Mouse (Mus musculus): Measurements from ENCODE around the gene Rcc2. TPM values are rescaled to one million over a fixed set of nuclear protein-coding genes. Genes with fewer than 3 reads are reported as not detected.

Gene Rcc2
- total RNA-seq, 2 experiments from 2014 or later: 94.5 to 95.9 TPM

DNA sequence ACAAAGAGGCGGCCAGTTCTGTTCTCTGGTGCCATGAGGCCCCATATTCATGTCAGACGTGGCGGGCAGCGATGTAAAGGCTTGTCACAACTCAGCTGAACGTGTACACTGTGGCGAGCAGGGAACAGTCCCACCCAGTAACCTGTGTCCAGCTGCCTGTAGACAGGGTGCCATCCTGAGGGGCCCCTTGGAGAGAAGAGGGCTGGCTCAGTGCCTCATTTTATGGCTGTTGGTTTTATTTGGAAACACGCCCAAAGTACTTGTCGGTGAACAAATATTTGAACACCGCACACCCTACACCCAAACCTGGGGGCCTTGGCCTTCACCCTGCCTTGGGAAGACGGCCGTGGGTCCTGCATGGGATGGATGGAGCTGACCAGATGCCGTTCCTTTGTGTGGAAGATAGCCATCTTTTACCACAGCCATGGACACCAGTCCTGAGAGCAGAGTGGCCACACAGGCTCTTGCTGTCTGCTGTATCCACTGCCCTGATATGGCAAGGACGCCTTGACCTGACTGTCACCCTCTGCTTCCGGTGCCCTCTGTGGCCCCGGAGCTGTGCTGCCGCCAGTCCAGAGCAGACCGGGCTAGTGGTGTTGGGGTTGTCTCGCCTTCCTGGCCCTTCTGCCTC, 8.1 kb downstream of the Rcc2 start:
- no peak for DNase-seq (ENCODE audit: low spot score in 2 of 2)

DNA sequence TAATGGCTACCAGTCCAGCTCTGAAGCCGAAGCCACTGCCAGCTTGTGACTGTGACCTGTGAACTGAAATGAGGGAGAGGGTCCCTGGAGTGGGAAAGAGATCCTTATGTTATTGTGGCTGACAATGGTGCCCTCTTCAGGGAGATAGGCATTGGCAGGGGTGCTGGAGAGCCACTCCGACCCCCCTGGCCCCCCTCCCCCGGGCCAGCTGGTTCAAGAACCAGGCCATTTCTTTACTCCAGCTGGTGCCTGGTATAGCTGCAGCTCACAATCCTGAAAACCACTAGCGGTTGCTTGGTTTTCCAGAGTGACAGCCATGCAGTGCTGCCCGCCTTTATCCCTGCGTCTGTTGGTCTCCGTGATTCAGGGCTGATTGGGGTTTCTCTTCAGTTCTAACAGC, 8.8 kb downstream of the Rcc2 start:
- no peak for DNase-seq (ENCODE audit: low spot score in 2 of 2)

DNA sequence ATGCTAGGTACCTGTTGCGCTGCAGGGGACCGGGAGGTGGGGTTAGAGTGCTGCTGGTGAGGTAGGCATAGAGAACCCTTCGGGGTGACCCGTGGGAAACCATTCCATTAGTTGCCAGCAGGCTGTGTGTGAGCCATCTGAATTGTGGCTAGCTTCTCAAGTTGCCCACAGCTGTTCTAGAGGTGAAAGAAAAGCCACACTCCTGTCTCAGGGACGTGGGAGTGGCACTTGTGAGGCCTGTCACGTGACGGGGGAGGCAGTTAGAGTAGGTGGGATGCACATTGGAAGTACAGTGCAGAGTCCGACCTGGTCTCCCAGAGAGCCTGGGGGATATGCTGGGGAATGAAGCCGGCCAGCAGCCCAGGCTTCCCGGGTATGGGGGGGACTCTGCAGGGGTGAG, 9.3 kb downstream of the Rcc2 start:
- no peak for DNase-seq (ENCODE audit: low spot score in 2 of 2)

DNA sequence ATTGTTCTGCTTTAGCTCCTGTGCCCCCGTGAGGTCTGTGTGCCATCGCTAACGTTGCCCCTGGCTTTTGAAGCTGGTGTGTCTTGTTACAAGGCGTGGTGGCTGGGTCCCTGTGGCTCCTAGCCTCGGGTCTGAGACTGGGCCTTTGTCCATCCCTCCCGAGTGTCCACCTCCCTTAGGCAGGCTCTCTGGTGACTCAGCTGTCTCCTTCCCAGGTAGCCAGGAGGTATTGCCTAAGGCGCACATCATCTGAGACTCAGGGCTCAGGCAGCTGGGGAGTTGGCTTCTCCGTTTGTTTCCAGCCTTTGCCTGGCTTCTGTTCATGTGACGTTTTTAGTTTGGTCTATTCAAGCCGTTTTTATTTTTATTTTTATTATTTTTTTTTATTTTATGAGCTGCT, 10.4 kb downstream of the Rcc2 start:
- no peak for DNase-seq (ENCODE audit: low spot score in 2 of 2)

DNA sequence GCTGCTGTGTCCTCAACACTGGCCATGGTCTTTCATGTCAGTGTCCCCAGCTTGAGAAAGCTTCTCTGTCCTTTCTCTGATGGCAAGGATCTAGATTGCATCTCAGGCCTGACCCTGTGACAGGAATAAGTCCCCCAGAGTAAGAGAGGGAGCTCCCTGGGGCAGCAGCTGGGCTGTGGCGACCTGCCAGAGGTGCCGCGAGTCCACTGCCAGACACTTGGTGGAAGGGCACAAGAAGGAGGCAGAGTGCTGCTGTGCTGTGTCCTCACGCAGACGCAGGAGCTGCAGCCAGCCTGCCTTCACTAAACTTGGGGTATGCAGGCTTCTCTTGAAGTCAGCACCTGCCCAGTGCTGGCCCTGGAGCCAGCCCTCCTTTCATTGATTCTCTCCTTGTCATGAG, 11.0 kb downstream of the Rcc2 start:
- DNase-seq (ENCODE audit: low spot score in 2 of 2): no peak

DNA sequence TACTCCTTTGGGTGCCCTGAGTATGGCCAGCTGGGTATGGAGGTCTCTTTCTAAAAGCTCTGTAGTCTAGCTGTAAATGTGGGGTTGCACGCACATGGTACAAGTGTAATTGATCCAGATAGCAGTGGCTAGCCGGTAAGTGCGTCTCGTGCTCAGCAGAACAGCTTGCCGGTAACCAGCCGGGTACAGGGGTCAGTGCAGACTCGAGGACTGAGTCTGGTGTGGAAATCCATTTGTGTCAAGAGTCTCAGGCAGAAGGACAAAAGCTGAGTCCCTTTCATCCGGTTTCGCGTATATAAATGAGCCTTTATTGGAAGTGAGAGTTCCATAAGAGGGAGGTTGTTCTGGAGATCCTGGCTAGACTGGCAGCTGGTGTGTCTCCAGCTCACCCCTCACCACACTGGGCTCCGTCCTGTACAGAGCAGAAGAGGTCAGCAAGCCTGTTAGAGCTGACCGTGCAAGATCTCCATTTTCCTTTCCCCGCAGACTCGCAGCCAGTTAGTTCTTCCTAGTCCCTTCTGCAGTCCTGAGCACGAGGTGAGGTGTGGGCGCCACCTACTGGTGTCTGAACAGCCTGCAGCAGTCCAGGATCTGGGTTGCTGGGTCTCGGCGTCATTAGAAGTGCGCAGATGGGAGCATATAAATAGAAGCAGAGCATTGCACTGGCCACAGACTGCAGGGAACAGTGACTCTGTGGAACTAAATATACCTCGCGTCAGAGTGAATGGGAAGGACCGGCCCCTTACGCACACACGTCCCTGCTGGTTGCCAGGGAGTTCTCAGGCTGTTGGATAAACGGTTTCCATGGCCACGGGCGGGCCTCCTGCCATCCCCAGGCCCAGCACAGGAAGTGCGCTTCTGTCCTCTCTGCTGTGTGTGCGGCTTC, 13.4 kb downstream of the Rcc2 start:
- peak; percentile 96 to 99 for DNase-seq (ENCODE audit: low spot score in 2 of 2)

DNA sequence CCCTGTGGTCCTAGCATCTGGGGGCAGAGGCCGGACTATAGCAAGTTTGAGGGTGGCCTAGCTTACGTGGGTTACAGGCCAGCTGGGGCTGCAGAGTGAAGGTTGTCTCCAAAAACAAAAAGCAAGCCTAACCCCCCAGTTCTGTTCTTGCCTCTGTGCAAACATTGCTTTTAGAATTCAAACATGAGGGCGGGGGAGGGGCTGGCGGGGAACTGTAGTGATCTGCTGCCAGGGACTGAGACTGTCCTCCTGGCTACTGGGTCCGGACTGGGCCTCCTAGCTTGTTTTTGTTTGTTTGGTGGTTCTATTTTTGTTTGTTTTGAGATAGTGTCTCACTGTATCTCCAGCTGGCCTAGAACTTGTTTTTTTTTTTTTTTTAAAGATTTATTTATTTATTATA, 14.2 kb downstream of the Rcc2 start:
- no peak for DNase-seq (ENCODE audit: low spot score in 2 of 2)

DNA sequence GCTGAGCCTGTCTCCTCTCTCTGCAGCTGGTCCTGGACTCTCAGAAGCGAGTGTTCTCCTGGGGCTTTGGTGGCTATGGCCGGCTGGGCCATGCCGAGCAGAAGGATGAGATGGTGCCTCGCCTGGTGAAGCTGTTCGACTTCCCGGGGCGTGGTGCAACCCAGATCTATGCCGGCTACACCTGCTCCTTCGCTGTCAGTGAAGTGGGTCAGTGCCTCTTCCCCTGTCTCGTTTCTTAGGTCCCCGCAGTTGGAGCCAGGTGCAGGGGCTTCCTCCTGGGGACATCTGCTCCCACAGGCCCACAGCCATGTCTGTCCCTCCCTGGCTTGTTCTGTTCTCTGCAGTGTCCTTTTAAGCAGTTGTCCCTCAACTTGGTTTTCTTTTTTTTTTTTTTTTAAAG, 16.7 kb downstream of the Rcc2 start:
- no peak for DNase-seq (ENCODE audit: low spot score in 2 of 2)

DNA sequence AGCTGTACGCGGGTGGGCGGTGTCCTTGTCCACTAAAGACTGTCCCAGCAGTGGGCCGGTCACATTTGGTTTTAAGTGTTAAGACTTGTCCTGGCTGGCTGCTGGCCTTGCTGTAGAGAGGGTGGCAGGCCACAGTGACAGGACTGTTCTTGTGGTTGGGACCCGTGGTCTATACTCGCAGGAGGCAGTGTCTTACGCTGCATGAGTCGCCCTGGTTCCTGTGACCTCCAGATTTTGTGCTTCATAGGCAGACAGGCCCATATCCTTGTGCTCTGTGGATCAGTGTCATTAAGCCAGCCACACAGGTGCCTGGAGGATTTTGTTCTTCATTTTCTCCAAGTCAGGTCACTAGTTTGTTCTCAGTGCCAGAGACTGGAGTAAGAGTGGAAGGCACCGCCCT, 18.1 kb downstream of the Rcc2 start:
- DNase-seq (ENCODE audit: low spot score in 2 of 2): no peak

DNA sequence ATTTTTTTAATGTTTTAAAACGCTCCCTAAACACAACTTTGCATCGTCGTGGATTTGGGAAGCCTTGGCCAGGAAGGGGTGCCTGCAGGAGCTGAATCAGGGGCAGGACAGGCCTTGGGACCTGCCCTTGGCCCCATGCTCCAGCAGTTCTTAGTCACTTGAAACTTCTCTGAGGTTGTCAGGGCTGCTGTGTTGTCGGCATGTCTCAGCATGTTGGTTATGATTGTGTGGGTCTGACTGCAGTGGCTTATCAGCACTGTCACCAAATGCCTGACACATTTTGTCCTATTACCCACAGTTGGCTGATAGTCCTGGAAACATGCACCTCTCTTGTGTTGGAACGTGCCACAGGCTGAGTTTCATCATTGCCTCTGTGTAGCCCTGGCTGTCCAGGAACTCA, 19.8 kb downstream of the Rcc2 start:
- no peak for DNase-seq (ENCODE audit: low spot score in 2 of 2)

DNA sequence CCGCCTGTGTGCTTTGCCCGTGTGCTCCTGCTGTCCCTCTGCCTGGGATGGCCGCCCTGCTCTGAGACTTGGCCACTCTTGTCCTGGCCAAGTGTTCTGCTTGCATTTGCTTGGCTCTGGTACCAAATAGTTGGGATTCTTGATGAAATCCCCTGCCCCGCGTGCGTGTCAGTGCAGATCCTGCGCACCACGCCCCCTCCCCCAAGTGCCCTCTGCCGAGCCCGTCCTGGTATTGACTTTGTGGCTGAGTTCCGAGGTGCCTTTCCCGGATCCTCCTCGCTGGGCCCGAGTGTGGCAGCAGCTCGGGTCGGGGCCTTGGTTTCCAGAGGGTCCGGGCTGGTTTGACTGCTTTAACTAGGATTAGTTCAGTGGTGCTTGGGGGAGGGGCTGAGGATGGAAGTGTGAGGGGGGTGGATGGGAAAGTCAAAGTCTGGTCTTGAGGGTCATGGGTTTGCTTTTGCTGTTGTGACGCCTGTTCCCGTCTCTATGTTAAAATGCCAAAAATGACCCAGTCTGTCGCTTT, 21.7 kb downstream of the Rcc2 start:
- no peak for DNase-seq (ENCODE audit: low spot score in 2 of 2)

DNA sequence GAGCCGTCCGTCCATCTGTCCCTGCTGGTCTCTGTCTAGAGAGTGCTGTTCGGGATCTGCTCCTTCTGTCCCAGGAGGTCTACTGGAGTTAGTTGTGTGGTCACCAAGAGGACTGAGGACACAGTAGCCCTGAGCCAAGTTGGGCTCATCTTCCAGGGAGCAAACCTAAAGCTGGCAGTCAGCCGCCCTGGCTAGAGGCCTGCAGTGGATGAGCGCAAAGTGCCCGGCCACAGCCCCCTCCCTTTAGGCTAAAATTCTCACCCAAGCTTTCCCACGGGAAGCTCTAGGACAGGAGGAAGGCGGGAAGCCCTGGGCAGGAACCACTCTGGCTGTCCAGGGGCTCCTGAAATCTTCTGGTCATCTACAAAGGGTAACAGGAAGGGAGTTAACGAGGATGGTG, 22.4 kb downstream of the Rcc2 start:
- no peak for DNase-seq (ENCODE audit: low spot score in 2 of 2)

DNA sequence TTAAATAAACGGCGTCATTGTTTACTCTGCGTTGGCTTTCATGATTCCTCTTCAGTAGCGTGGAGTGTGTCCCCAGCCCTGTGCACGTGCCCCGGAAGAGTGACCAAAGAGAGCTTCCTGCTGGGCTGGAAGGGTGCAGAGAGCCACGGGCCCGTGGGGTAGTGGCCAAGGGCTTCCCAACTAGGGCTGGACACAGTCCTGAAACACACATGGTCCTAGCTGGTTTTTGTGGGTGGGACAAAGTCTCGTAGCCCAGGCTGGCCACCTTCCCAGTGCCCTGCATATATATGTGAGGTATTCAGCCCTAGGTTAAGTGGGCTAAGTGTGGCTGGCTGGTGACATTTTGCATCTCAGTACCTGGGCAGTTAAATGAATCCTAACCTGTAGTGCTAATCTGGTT, 22.9 kb downstream of the Rcc2 start:
- DNase-seq (ENCODE audit: low spot score in 2 of 2): no peak

DNA sequence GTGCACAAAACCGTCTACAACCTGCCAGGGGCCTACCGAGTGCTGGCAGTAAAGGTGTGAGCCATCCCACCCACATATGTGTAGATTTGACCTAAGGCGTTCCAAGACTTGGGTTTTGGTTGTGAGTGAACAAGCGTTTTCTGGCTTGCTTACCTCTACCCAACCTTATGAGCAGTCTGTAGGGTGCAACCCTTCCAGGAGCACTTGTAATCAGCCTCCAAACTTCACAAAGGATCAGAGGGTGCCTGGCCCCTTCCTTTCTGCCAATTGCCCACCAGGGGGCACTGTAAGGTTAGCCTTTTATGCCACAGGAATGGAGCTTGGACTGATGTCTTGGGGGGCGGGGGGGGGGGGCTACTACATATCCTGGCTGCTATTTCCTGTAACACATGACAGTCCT, 23.5 kb downstream of the Rcc2 start:
- DNase-seq (ENCODE audit: low spot score in 2 of 2): peak in 1 of 2 experiments; percentile 26

DNA sequence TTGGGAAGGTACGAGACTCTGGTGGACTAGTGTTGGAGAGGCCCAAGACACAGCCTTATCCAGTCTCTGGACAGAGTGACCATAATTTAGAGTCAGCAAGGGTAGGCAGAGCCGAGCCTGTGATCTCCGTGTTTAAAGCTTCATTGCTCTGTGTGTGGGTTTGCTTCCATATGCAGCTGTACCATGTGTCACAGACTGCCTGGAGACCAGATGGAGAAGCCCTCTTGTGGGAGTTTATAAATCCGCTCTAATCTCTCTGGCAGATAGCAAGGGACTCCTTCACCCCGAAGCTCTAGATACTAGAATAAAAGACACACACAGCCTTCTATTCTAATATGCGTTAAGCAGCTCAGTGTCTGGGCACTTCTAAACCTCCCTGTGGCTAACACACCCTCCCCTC, 24.4 kb downstream of the Rcc2 start:
- DNase-seq (ENCODE audit: low spot score in 2 of 2): peak; percentile 52 to 80

DNA sequence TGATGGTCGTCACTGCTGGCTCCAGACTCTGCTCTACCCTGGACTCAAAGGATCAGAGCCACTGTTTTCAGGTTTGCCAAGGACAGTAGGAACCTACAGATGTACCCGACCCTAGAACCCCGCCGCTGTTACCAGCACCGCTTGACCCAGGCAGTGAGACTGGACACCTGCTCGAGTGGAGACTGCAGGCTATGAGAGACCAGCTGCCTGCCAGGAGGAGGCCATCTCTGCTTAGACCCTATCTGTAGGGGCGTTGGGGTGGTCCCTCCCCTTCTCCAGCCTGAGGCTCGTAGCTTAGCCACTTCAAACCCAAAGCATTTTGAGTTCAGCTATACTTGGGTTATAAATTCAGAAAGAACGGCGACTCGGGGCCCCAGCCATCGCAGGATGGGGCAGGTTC, 26.6 kb downstream of the Rcc2 start:
- DNase-seq (ENCODE audit: low spot score in 2 of 2): no peak

DNA sequence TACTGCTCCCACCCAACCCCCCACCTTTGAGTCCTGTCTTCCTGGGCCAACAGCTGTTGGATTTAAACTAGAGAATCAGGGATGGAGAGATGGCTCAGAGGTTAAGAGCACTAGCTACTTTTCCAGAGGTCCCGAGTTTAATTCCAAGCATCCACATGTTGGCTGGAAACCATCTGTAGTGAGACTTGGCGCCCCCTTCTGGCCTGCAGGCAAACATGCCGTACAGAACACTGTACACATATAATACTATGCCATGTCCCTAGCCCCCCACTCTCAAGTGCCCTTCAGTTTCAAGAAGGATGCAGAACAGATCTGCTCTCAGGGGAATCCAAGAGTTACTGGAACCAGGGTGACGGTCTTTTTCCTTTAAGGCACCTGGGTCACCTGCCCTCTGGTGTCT, 31.3 kb downstream of the Rcc2 start:
- DNase-seq (ENCODE audit: low spot score in 2 of 2): no peak

DNA sequence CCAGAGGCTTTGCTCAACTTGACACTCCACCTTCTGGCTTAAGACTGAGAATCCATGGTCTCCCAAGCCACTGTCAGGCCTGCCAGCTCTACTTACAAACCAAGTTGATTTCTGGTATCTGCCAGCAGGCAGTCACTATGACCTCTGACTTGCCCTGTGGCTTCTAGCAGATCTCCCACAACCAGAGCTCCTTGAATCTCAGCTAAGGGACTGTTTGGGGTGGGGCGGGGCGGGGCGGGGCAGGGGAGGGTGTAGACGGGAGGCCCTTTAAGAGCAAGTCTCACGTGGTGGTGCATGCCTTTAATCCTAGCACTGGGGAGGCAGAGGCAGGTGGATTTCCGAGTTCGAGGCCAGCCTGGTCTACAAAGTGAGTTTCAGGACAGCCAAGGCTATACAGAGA, 32.5 kb downstream of the Rcc2 start:
- DNase-seq (ENCODE audit: low spot score in 2 of 2): no peak

DNA sequence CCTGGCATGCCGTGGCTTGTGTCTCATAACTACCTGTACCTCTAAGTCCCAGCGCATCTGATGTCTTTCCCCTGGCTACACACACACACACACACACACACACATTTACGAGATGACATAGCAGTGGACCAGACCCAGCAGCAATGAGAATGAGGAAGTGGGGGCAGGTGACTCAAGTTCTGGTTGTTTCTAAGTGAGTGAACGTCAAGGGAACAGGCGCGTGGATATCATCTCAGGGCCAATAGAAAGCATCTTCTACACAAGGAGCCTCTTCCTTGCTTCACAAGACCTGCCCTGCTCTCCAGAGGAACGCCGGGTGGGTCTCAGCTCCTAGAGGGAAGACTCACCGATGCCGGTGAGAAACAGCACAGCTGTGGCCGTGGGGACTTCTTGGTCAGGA, 40.3 kb downstream of the Rcc2 start:
- no peak for DNase-seq (ENCODE audit: low spot score in 2 of 2)

DNA sequence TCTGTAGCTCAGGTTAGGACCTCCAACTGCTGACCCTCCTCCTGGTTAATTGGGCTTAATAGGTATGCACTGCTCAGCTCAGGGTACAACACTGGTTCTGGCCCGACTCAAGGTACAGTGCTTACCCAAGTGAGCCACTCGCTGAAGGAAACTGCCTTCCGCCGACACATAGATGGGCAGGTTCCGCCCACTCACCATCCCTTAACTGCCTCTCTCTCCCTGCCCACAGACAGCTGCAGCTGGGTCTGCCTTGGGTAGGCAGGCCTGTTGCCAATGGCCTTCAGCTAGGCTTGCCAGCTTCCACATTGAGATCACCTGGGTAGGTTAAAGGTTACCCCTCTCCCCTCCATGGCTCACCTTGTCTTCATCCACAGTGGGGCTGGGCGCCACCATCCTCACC, 41.1 kb downstream of the Rcc2 start:
- no peak for DNase-seq (ENCODE audit: low spot score in 2 of 2)

DNA sequence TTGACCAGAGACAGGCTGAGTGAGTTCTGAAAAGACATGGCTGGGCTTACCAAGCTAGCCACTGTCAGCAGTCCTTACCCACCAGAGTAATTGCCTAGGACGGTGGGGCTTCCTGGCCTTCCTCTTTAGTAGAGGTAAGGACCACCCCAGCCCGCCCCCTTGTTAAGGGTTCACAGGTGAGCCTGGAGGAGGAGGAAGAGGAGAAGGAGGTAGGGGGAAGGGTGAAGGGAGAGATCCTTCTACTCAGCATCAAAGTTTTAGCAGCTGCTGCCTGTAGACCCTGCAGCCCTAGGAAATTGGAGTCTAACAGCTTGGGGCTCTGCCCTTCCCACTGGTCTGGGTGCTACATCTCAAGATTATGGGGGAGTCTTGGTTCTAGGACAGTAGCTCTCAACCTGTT, 42.2 kb downstream of the Rcc2 start, which contains the start of gene Padi6:
Padi6 (minus strand) TSS at position 101 of the 400 bp plus-strand sequence.
- DNase-seq (ENCODE audit: low spot score in 2 of 2): no peak

DNA sequence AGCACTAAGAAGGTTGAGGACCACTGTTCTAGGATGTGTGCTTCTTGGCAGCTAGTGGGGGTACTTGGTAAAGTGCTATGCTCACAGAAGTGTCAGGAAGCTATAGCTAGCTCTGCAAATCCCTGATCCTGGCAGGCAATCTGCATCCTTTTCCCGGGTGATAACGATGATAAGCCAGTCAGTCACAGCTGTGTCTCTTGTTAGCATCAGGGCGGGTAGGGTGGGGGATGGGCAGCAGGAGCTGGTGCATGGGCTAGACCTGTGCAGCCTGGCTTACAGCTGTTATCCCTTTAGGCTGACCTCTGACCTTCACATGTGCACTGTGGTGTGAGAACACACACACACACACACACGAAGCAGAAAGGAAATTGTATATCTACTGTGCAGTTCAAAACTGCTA, 42.7 kb downstream of the Rcc2 start:
- DNase-seq (ENCODE audit: low spot score in 2 of 2): no peak

DNA sequence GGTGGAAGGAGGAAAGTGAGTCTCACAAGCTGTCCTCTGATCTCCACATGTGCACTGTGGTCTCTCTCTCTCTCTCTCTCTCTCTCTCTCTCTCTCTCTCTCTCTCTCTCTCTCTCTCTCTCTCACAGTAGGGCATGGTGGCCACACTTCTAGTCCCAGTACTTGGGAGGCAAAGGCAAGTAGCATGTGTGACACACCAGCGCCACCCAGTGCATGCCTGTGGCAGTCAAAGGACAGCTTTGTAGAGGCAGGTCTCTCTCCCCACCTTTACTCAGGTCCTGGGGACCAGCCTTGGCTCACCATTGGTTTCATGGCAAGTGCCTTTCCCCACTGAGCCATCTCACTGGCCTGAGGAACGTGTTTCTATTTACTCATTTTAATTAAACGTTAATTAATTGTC, 44.3 kb downstream of the Rcc2 start:
- peak; percentile 41 to 69 for DNase-seq (ENCODE audit: low spot score in 2 of 2)

Data from layer of hippocampus, adult 18-20 months (tissue).